Mouse (Mus musculus): ENCODE measurements around the gene Gls. TPM values are rescaled to one million over a fixed set of nuclear protein-coding genes. Genes with fewer than 3 reads are reported as not detected.

The Gls gene
- polyA plus RNA-seq, 1 experiment from 2014 or later, result 16.3 TPM

- 83% methylated on average over 16 of the region's 16 CpGs for WGBS (ENCODE audit: insufficient replicate concordance)
- Histone ChIP-seq H3K36me3 (peaks cover 82% of the 10 kb centered on the region), H3K9me3 (replicated peaks) (no peaks in the 10 kb centered on the region), H3K27ac (no peak overlapping the region), H3K9ac (no peak overlapping the region), H3K4me2 (no peak overlapping the region), H3K4me1 (no peaks in the 10 kb centered on the region; the same call in 1 of the 2 replicates), H3K4me3 (no peak overlapping the region), H3K27me3 (replicated peaks) (no peaks in the 10 kb centered on the region)
- ATAC-seq, result no peak
These were observed 95.7 kb downstream of the Gls start for GRCm38 (mm10) chr1:52137292-52137691.

GRCm38 (mm10) chr1:52133254-52133653 lies 99.8 kb downstream of the Gls start:
- no peak for ATAC-seq
- H3K27me3 ChIP-seq (replicated peaks), result no peaks in the 10 kb centered on the region
- H3K9ac ChIP-seq, result no peak overlapping the region
- H3K9me3 ChIP-seq (replicated peaks), result no peaks in the 10 kb centered on the region
- H3K36me3 ChIP-seq, result peaks cover 60% of the 10 kb centered on the region
- H3K27ac ChIP-seq, result no peak overlapping the region
- H3K4me3 ChIP-seq, result no peak overlapping the region
- 84% methylated on average over 8 of the region's 8 CpGs for WGBS (ENCODE audit: insufficient replicate concordance)
- H3K4me2 ChIP-seq, result no peak overlapping the region
- H3K4me1 ChIP-seq, result no peaks in the 10 kb centered on the region

GRCm38 (mm10) chr1:52131787-52132377 lies 101.2 kb downstream of the Gls start:
- H3K36me3 ChIP-seq, result peaks cover 54% of the 10 kb centered on the region
- no peak for ATAC-seq
- WGBS (ENCODE audit: insufficient replicate concordance), result 83% methylated on average over 11 of the region's 11 CpGs
- H3K9ac ChIP-seq, result no peak overlapping the region
- no peak overlapping the region for H3K4me2 ChIP-seq
- no peak overlapping the region for H3K4me3 ChIP-seq
- no peaks in the 10 kb centered on the region for H3K9me3 ChIP-seq (replicated peaks)
- no peaks in the 10 kb centered on the region for H3K4me1 ChIP-seq
- H3K27me3 ChIP-seq (replicated peaks), result no peaks in the 10 kb centered on the region
- H3K27ac ChIP-seq, result no peak overlapping the region

GRCm38 (mm10) chr1:52129794-52130193 lies 103.2 kb downstream of the Gls start:
- no peaks in the 10 kb centered on the region for H3K27me3 ChIP-seq (replicated peaks)
- no peaks in the 10 kb centered on the region for H3K4me1 ChIP-seq
- no peak overlapping the region for H3K4me2 ChIP-seq
- WGBS (ENCODE audit: insufficient replicate concordance), result 57% methylated on average over 6 of the region's 6 CpGs
- peaks cover 60% of the 10 kb centered on the region for H3K36me3 ChIP-seq
- H3K9me3 ChIP-seq (replicated peaks), result no peaks in the 10 kb centered on the region
- no peak overlapping the region for H3K4me3 ChIP-seq
- ATAC-seq, result no peak
- no peak overlapping the region for H3K27ac ChIP-seq
- no peak overlapping the region for H3K9ac ChIP-seq

GRCm38 (mm10) chr1:52127350-52127749 lies 105.7 kb downstream of the Gls start:
- Histone ChIP-seq H3K27me3 (replicated peaks) (no peaks in the 10 kb centered on the region), H3K4me3 (no peak overlapping the region), H3K27ac (no peak overlapping the region), H3K9me3 (replicated peaks) (no peaks in the 10 kb centered on the region), H3K9ac (no peak overlapping the region), H3K4me2 (no peak overlapping the region), H3K4me1 (no peaks in the 10 kb centered on the region), H3K36me3 (peaks cover 53% of the 10 kb centered on the region)
- ATAC-seq, result no peak
- 88% methylated on average over 6 of the region's 6 CpGs for WGBS (ENCODE audit: insufficient replicate concordance)

- no peak overlapping the region for H3K4me3 ChIP-seq
- no peak overlapping the region for H3K9ac ChIP-seq
- H3K27ac ChIP-seq, result no peak overlapping the region
- no peaks in the 10 kb centered on the region for H3K9me3 ChIP-seq (replicated peaks)
- ATAC-seq, result no peak
- no peaks in the 10 kb centered on the region for H3K27me3 ChIP-seq (replicated peaks)
- H3K36me3 ChIP-seq, result peaks cover 53% of the 10 kb centered on the region
- peaks cover 10% of the 10 kb centered on the region for H3K4me1 ChIP-seq
- 56% methylated on average over 3 of the region's 3 CpGs for WGBS (ENCODE audit: insufficient replicate concordance)
- H3K4me2 ChIP-seq, result no peak overlapping the region
These were observed 108.2 kb downstream of the Gls start for GRCm38 (mm10) chr1:52124818-52125217.

GRCm38 (mm10) chr1:52121052-52121451 lies 112.0 kb downstream of the Gls start:
- Histone ChIP-seq H3K9ac (no peak overlapping the region), H3K27me3 (replicated peaks) (no peaks in the 10 kb centered on the region), H3K4me3 (no peak overlapping the region), H3K4me2 (no peak overlapping the region), H3K27ac (no peak overlapping the region), H3K9me3 (replicated peaks) (no peaks in the 10 kb centered on the region), H3K36me3 (peaks cover 28% of the 10 kb centered on the region), H3K4me1 (peaks cover 18% of the 10 kb centered on the region)
- no peak for ATAC-seq
- WGBS (ENCODE audit: insufficient replicate concordance), result 81% methylated on average over 3 of the region's 3 CpGs

- Histone ChIP-seq H3K4me1 (peaks cover 18% of the 10 kb centered on the region), H3K4me3 (peak overlapping the region; percentile 85), H3K36me3 (peaks cover 20% of the 10 kb centered on the region), H3K4me2 (peak overlapping the region; percentile 90), H3K27me3 (replicated peaks) (no peaks in the 10 kb centered on the region), H3K27ac (no peak overlapping the region), H3K9me3 (replicated peaks) (no peaks in the 10 kb centered on the region), H3K9ac (peak overlapping the region; percentile 83)
- ATAC-seq, result no peak
- 26% methylated on average over 10 of the region's 10 CpGs for WGBS (ENCODE audit: insufficient replicate concordance)
These were observed 112.8 kb downstream of the Gls start for GRCm38 (mm10) chr1:52120191-52120590.

GRCm38 (mm10) chr1:52119691-52120090 lies 113.3 kb downstream of the Gls start:
- under 1% methylated on average over 20 of the region's 20 CpGs for WGBS (ENCODE audit: insufficient replicate concordance)
- peaks cover 15% of the 10 kb centered on the region for H3K36me3 ChIP-seq
- peak overlapping the region; percentile 85 for H3K4me3 ChIP-seq
- peaks cover 18% of the 10 kb centered on the region for H3K4me1 ChIP-seq
- H3K4me2 ChIP-seq, result peak overlapping the region; percentile 90
- H3K9ac ChIP-seq, result peak overlapping the region; percentile 83
- H3K9me3 ChIP-seq (replicated peaks), result no peaks in the 10 kb centered on the region
- peak; percentile 34 for ATAC-seq
- no peaks in the 10 kb centered on the region for H3K27me3 ChIP-seq (replicated peaks)
- H3K27ac ChIP-seq, result peak overlapping the region; percentile 78

GRCm38 (mm10) chr1:52118860-52119591 lies 114.0 kb downstream of the Gls start, which contains the start of gene Stat1:
Stat1 (plus strand) TSS chr1:52119440.
- peak within 1 kb of the TSS; percentile 85 for H3K4me3 ChIP-seq
- peak within 1 kb of the TSS; percentile 90 for H3K4me2 ChIP-seq
- H3K4me1 ChIP-seq, result peaks cover 18% of the 10 kb centered on the region
- peak; percentile 93 for ATAC-seq
- peak within 1 kb of the TSS; percentile 78 for H3K27ac ChIP-seq
- H3K36me3 ChIP-seq, result peaks cover 12% of the 10 kb centered on the region
- peak within 1 kb of the TSS; percentile 83 for H3K9ac ChIP-seq
- 6% methylated on average over 37 of the region's 37 CpGs for WGBS (ENCODE audit: insufficient replicate concordance)
- H3K27me3 ChIP-seq (replicated peaks), result no peaks in the 10 kb centered on the region
- H3K9me3 ChIP-seq (replicated peaks), result no peaks in the 10 kb centered on the region

GRCm38 (mm10) chr1:52117777-52118176 lies 115.3 kb downstream of the Gls start:
- no peak overlapping the region for H3K9ac ChIP-seq
- H3K4me3 ChIP-seq, result no peak overlapping the region
- no peak overlapping the region for H3K27ac ChIP-seq
- H3K9me3 ChIP-seq (replicated peaks), result no peaks in the 10 kb centered on the region
- no peak overlapping the region for H3K4me2 ChIP-seq
- no peaks in the 10 kb centered on the region for H3K27me3 ChIP-seq (replicated peaks)
- WGBS (ENCODE audit: insufficient replicate concordance), result 71% methylated on average over 1 of the region's 1 CpGs
- H3K4me1 ChIP-seq, result peaks cover 26% of the 10 kb centered on the region
- H3K36me3 ChIP-seq, result peaks cover 4% of the 10 kb centered on the region
- no peak for ATAC-seq

- no peaks in the 10 kb centered on the region for H3K9me3 ChIP-seq (replicated peaks)
- no peak overlapping the region for H3K27ac ChIP-seq
- no peak overlapping the region for H3K9ac ChIP-seq
- peaks cover 28% of the 10 kb centered on the region for H3K4me1 ChIP-seq
- H3K36me3 ChIP-seq, result no peaks in the 10 kb centered on the region
- no peaks in the 10 kb centered on the region for H3K27me3 ChIP-seq (replicated peaks)
- H3K4me2 ChIP-seq, result no peak overlapping the region
- 68% methylated on average over 3 of the region's 3 CpGs for WGBS (ENCODE audit: insufficient replicate concordance)
- no peak for ATAC-seq
- no peak overlapping the region for H3K4me3 ChIP-seq
These were observed 116.6 kb downstream of the Gls start for GRCm38 (mm10) chr1:52116441-52116840.

Data from liver, embryonic 12.5 days (tissue).